Mouse (Mus musculus) kidney, postnatal 0 days (tissue): ENCODE measurements around the gene Actbl2. TPM values are rescaled to one million over a fixed set of nuclear protein-coding genes. Genes with fewer than 3 reads are reported as not detected.

ENCODE experiments used
- ATAC-seq: fragments of 200-750 bp; cut with Nextera tagmentation; replicated peaks from 2 replicates; pipeline ENCODE4 v1.8.0; 2017; ENCODE audit warnings: low read depth, moderate number of reproducible peaks, moderate TSS enrichment, moderate library complexity; ENCODE audit not compliant: low FRiP score
- DNase-seq: peaks from one replicate; pipeline ENCODE4 v3.0.0-alpha.2; 2016; ENCODE audit warnings: low spot score
- H3K27ac ChIP-seq: fragments of 300-500 bp; sonication (generic); 2 replicates; pipeline ENCODE4 v1.5.1; 2014; ENCODE audit warnings: mild to moderate bottlenecking
- H3K27me3 ChIP-seq: fragments of 300-500 bp; sonication (generic); 2 replicates; pipeline ENCODE4 v1.6.1; 2014; ENCODE audit warnings: low read length, mixed read lengths; ENCODE audit not compliant: insufficient read depth
- H3K36me3 ChIP-seq: fragments of 300-500 bp; sonication (generic); 2 replicates; pipeline ENCODE4 v1.6.1; 2014; ENCODE audit warnings: low read length, mixed read lengths; ENCODE audit not compliant: insufficient read depth
- H3K4me1 ChIP-seq: fragments of 300-500 bp; sonication (generic); replicated peaks from 2 replicates; pipeline ENCODE4 v1.6.1; 2014; ENCODE audit warnings: antibody characterized with exemption, low read length, mixed read lengths; ENCODE audit not compliant: insufficient read depth
- H3K4me2 ChIP-seq: fragments of 300-500 bp; sonication (generic); 2 replicates; pipeline ENCODE4 v1.6.1; 2014; ENCODE audit warnings: mild to moderate bottlenecking, low read length, moderate library complexity, mixed read lengths
- H3K4me3 ChIP-seq: fragments of 300-500 bp; sonication (generic); replicated peaks from 2 replicates; pipeline ENCODE4 v1.5.1; 2014; ENCODE audit warnings: low read depth, low read length
- H3K9ac ChIP-seq: fragments of 300-500 bp; sonication (generic); 2 replicates; pipeline ENCODE4 v1.6.1; 2014; ENCODE audit warnings: low read depth, low read length
- H3K9me3 ChIP-seq: fragments of 300-500 bp; sonication (generic); replicated peaks from 2 replicates; pipeline ENCODE4 v1.6.1; 2016; ENCODE audit warnings: low read length, inconsistent platforms, mixed read lengths
- CTCF ChIP-seq: IDR thresholded peaks from 2 replicates; pipeline ENCODE4 v1.5.1; 2016; ENCODE audit warnings: antibody characterized with exemption, low read depth, mild to moderate bottlenecking, moderate library complexity
- WGBS: fragments of 180-500 bp; shearing (Covaris S2); extraction: QIAGEN DNeasy Blood & Tissue Kit; methylation state at CpG from one replicate; pipeline ENCODE4 v1.1.7; 2014; 5-methylcytosine and 5-hydroxymethylcytosine counted together
- polyA plus RNA-seq: library from polyadenylated mRNA; unstranded; fragments of >200 nt; fragmentation: Nextera tagmentation; extraction: Ambion mirVana; gene quantifications from 2 replicates; pipeline ENCODE4 v1.2.1, GENCODE M21; 2015

Gene Actbl2
- polyA plus RNA-seq, 1 experiment from 2014 or later, result not detected

- Histone ChIP-seq H3K9me3 (no peaks in the 10 kb centered on the region), H3K4me1 (no peaks in the 10 kb centered on the region), H3K27me3 (no peaks in the 10 kb centered on the region), H3K9ac (no peak overlapping the region), H3K4me2 (no peak overlapping the region), H3K27ac (no peak overlapping the region), H3K36me3 (no peaks in the 10 kb centered on the region), H3K4me3 (no peak overlapping the region)
- TF ChIP-seq CTCF, result no peak
- WGBS, result 76% methylated on average over 6 of the region's 6 CpGs
- ATAC-seq (no peak), DNase-seq (no peak)
Measured at GRCm38 (mm10) chr13:111235719-111236166, 19.1 kb upstream of the Actbl2 start.

- no peak overlapping the region for H3K27ac ChIP-seq
- no peak overlapping the region for H3K4me3 ChIP-seq
- no peak overlapping the region for H3K4me2 ChIP-seq
- no peaks in the 10 kb centered on the region for H3K27me3 ChIP-seq
- H3K36me3 ChIP-seq, result no peaks in the 10 kb centered on the region
- no peaks in the 10 kb centered on the region for H3K9me3 ChIP-seq
- 64% methylated on average over 9 of the region's 9 CpGs for WGBS
- no peak overlapping the region for H3K9ac ChIP-seq
- no peaks in the 10 kb centered on the region for H3K4me1 ChIP-seq
- TF ChIP-seq CTCF, result no peak
- no peak for DNase-seq
- no peak for ATAC-seq
Measured at GRCm38 (mm10) chr13:111236461-111236864, 18.4 kb upstream of the Actbl2 start.

DNA sequence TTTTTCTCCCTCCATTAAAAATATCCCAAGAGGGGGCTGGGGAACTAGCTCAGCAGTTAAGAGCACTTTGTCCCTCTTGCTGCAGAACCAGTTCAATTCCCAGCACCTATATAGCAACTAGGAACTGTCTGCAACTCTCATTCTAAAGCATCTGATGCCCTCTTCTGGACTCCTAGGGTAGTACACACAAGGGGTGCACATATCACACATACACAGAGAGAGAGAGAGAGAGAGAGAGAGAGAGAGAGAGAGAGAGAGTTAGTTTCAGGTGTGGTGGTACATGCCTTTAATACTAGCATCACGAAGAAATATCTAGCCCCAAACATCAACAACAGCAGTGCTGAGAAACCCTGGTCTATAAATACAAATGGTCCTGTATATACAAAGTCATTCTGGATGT is 17.5 kb upstream of the Actbl2 start:
- Histone ChIP-seq H3K27me3 (no peaks in the 10 kb centered on the region), H3K4me1 (no peaks in the 10 kb centered on the region), H3K36me3 (no peaks in the 10 kb centered on the region), H3K4me3 (no peak overlapping the region), H3K9ac (no peak overlapping the region), H3K4me2 (no peak overlapping the region), H3K9me3 (no peaks in the 10 kb centered on the region), H3K27ac (no peak overlapping the region)
- DNase-seq (no peak), ATAC-seq (no peak)
- peak; percentile 32; the same call in 1 of the 2 replicates for TF ChIP-seq CTCF
- WGBS, result 76% methylated on average over 1 of the region's 1 CpGs

GRCm38 (mm10) chr13:111237865-111238465 is 16.8 kb upstream of the Actbl2 start:
- Histone ChIP-seq H3K27ac (no peak overlapping the region), H3K4me1 (no peaks in the 10 kb centered on the region), H3K9ac (no peak overlapping the region), H3K9me3 (no peaks in the 10 kb centered on the region), H3K4me3 (no peak overlapping the region), H3K36me3 (no peaks in the 10 kb centered on the region), H3K4me2 (no peak overlapping the region), H3K27me3 (no peaks in the 10 kb centered on the region)
- TF ChIP-seq CTCF, result peak; percentile 89
- DNase-seq, result peak; percentile 92
- peak; percentile 76 for ATAC-seq
- 42% methylated on average over 3 of the region's 3 CpGs for WGBS

DNA sequence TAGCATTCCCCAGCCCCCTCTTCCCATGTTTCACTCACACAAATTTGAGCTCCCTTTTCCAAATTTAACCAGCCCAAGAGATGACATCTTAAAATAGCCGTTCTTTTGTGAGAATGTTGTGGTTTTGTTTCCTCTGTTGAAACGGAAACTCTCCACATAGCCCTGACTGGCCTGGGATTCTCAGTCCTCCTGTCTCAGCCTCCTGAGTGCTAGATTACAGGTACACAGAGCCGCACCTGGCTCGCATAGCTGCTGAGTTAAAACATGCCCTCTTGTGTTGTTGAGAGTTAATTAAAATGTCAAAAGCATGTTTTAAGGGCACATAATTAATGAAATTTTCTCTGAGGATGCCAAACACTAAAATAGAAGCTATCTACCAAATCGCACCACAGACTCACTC is 3.7 kb upstream of the Actbl2 start:
- Histone ChIP-seq H3K9me3 (no peaks in the 10 kb centered on the region), H3K27ac (no peak overlapping the region), H3K36me3 (no peaks in the 10 kb centered on the region), H3K4me2 (no peak overlapping the region), H3K27me3 (no peaks in the 10 kb centered on the region), H3K9ac (no peak overlapping the region), H3K4me1 (no peaks in the 10 kb centered on the region), H3K4me3 (no peak overlapping the region)
- DNase-seq (no peak), ATAC-seq (no peak)
- 83% methylated on average over 5 of the region's 5 CpGs for WGBS
- no peak for TF ChIP-seq CTCF

- H3K27me3 ChIP-seq, result no peaks in the 10 kb centered on the region
- no peaks in the 10 kb centered on the region for H3K36me3 ChIP-seq
- TF ChIP-seq CTCF, result no peak
- H3K9ac ChIP-seq, result no peak overlapping the region
- WGBS, result 74% methylated on average over 5 of the region's 5 CpGs
- DNase-seq (no peak), ATAC-seq (no peak)
- H3K4me1 ChIP-seq, result no peaks in the 10 kb centered on the region
- no peaks in the 10 kb centered on the region for H3K9me3 ChIP-seq
- H3K4me3 ChIP-seq, result no peak overlapping the region
- no peak overlapping the region for H3K27ac ChIP-seq
- no peak overlapping the region for H3K4me2 ChIP-seq
Measured at GRCm38 (mm10) chr13:111251795-111252194, 3.0 kb upstream of the Actbl2 start.

DNA sequence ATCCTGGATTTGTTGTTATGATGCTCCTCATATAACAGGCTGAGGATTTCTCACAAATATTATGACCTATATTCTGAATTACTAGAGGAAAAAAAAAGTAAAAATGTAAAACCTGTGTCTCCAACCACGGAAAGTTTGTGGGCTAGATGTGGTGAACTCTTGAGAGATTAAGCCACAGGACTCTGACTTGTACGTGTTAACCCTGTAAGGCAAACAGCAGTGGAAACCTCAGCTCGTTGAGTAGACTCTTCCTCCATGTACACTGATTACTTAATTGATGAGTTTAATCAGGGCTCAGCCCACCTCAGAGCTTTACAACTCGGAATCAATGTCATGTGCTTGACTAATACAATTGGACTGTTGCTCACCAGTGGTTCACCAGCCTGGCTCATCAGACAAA is 3.2 kb downstream of the Actbl2 start:
- ATAC-seq, result no peak
- Histone ChIP-seq H3K4me3 (no peak overlapping the region), H3K27ac (no peak overlapping the region), H3K4me2 (no peak overlapping the region), H3K27me3 (no peaks in the 10 kb centered on the region), H3K4me1 (no peaks in the 10 kb centered on the region), H3K36me3 (no peaks in the 10 kb centered on the region), H3K9ac (no peak overlapping the region), H3K9me3 (no peaks in the 10 kb centered on the region)
- TF ChIP-seq CTCF, result no peak
- WGBS, result 69% methylated on average over 4 of the region's 4 CpGs
- no peak for DNase-seq
